Mouse (Mus musculus): ENCODE data around the gene Ldlrad2. TPM values are rescaled to one million over a fixed set of nuclear protein-coding genes. Genes with fewer than 3 reads are reported as not detected.

Ldlrad2 gene
- polyA plus RNA-seq, 1 experiment from 2014 or later: not detected

DNA sequence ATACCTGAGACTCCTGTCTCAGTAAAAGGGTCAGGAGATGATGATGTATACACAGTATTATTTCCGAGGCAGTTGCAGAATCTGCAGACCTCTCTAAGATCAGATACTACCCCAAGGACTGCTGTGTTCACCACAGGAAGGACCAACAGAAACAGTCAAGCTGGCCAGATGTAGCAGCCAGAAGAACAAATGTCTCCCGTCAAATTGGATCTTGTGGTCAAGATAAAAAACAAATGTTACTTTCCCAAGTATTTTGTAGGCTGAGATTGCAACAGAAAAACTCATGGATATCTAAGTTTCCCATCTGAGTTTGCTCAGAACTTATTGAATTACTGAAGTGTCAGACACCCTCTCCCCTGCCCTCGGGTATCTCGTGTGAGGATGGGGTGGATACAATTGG lies 5.4 kb upstream of the Ldlrad2 start:
- WGBS: 54% methylated on average over 4 of the region's 4 CpGs
- no peaks in the 10 kb centered on the region for H3K36me3 ChIP-seq (ENCODE audit: control insufficient read depth, insufficient read depth, low read length)
- H3K4me3 ChIP-seq (ENCODE audit: low read depth, low read length): no peak overlapping the region
- DNase-seq (ENCODE audit: low spot score) (no peak), ATAC-seq (replicated peaks; ENCODE audit: low FRiP score) (no peak)
- H3K4me1 ChIP-seq (replicated peaks; ENCODE audit: control insufficient read depth, insufficient read depth, low read length): no peaks in the 10 kb centered on the region
- no peaks in the 10 kb centered on the region; the same call in 1 of the 2 replicates for H3K27me3 ChIP-seq (ENCODE audit: control insufficient read depth, insufficient read depth, low read length)
- H3K9me3 ChIP-seq (ENCODE audit: control insufficient read depth, low read length): no peaks in the 10 kb centered on the region
- H3K4me2 ChIP-seq (ENCODE audit: low read depth, low read length, severe bottlenecking): no peak overlapping the region
- no peak overlapping the region for H3K9ac ChIP-seq (ENCODE audit: low read length)
- no peak overlapping the region for H3K27ac ChIP-seq (ENCODE audit: low read depth, low read length)

DNA sequence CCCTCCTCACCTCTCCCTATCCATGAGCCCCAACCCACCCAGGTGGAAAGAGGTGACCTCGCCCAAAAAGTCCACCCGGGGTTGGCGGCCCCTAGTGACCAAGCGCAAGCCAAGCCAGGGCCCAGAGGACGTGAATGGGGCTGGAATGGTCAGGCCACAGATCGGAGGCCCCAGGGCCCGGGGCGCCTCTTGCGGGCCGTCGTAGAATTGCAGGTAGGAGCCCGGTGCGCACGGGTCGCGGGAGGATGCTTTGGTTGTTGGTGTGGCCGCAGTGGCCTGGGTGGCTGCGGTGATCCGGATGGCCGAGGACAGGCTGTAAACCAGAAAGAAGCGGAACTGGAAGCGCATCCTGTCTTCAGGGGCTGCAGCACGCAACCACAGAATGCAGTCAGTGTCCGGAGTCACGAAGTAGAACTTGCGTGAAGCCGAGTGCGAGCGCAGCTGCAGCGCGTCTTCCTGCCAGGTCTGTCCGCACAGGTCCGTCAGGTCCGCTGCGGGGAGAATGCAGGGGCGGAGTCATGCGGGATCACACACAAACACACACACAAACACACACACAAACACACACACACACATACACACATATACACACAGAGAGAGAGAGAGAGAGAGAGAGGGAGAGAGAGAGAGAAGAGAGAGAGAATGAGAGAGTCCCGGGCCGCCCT lies 3.9 kb upstream of the Ldlrad2 start:
- DNase-seq (ENCODE audit: low spot score) (peak; percentile 87), ATAC-seq (replicated peaks; ENCODE audit: low FRiP score) (peak; percentile 46; the same call in 1 of the 2 replicates)
- H3K9ac ChIP-seq (ENCODE audit: low read length): peak overlapping the region; percentile 29; the same call in 1 of the 2 replicates
- peak overlapping the region; percentile 64 for H3K4me2 ChIP-seq (ENCODE audit: low read depth, low read length, severe bottlenecking)
- H3K4me1 ChIP-seq (replicated peaks; ENCODE audit: control insufficient read depth, insufficient read depth, low read length): no peaks in the 10 kb centered on the region
- 4% methylated on average over 39 of the region's 39 CpGs for WGBS
- H3K9me3 ChIP-seq (ENCODE audit: control insufficient read depth, low read length): no peaks in the 10 kb centered on the region
- H3K27ac ChIP-seq (ENCODE audit: low read depth, low read length): no peak overlapping the region
- H3K36me3 ChIP-seq (ENCODE audit: control insufficient read depth, insufficient read depth, low read length): no peaks in the 10 kb centered on the region
- peak overlapping the region; percentile 27 for H3K4me3 ChIP-seq (ENCODE audit: low read depth, low read length)
- H3K27me3 ChIP-seq (ENCODE audit: control insufficient read depth, insufficient read depth, low read length): no peaks in the 10 kb centered on the region; the same call in 1 of the 2 replicates

DNA sequence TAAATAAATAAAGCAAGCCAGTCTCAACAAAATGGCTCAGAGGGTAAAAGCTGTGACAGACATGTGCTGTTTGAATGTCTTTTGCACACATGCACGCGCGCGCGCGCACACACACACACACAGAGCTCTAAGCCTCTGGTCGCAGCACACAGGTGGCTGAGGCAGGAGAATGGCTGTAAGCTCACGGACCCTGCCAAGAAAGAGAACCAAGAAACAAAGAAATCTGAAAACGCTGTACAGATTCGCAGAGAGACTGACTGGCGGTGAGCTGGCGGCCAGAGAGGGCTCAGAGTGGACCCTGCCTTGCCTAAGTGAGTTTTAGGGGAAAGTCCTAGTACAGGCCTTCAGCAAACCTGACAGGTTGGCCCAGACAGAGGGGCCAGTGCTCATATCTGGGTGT lies 3.1 kb upstream of the Ldlrad2 start:
- no peaks in the 10 kb centered on the region; the same call in 1 of the 2 replicates for H3K27me3 ChIP-seq (ENCODE audit: control insufficient read depth, insufficient read depth, low read length)
- DNase-seq (ENCODE audit: low spot score) (peak; percentile 53), ATAC-seq (replicated peaks; ENCODE audit: low FRiP score) (no peak)
- no peak overlapping the region for H3K9ac ChIP-seq (ENCODE audit: low read length)
- H3K27ac ChIP-seq (ENCODE audit: low read depth, low read length): no peak overlapping the region
- H3K4me3 ChIP-seq (ENCODE audit: low read depth, low read length): no peak overlapping the region
- WGBS: 95% methylated on average over 12 of the region's 12 CpGs
- H3K36me3 ChIP-seq (ENCODE audit: control insufficient read depth, insufficient read depth, low read length): no peaks in the 10 kb centered on the region
- no peak overlapping the region for H3K4me2 ChIP-seq (ENCODE audit: low read depth, low read length, severe bottlenecking)
- H3K9me3 ChIP-seq (ENCODE audit: control insufficient read depth, low read length): no peaks in the 10 kb centered on the region
- no peaks in the 10 kb centered on the region for H3K4me1 ChIP-seq (replicated peaks; ENCODE audit: control insufficient read depth, insufficient read depth, low read length)

DNA sequence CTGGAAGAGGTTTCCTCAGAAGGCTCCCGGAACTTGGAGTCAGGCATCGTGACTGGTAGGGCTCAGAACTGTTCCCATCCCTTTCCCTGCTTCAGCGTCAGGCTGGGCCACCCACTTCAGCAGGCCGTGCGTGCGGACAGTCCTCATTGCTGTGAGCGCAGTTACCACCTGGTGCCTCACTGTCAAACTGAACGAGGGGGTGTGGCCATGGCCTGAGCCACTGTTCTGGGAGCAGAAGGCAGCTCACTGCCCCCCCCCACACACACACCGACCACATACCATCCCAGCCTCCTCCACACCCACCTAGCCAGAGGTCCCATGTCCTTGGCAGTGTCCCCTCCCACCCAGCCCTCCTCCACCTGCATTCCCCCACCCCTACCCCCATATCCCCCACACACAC lies 4.5 kb downstream of the Ldlrad2 start:
- Histone ChIP-seq H3K4me3 (ENCODE audit: low read depth, low read length) (no peak overlapping the region), H3K9me3 (ENCODE audit: control insufficient read depth, low read length) (no peaks in the 10 kb centered on the region), H3K4me2 (ENCODE audit: low read depth, low read length, severe bottlenecking) (no peak overlapping the region), H3K27me3 (ENCODE audit: control insufficient read depth, insufficient read depth, low read length) (no peaks in the 10 kb centered on the region), H3K4me1 (replicated peaks; ENCODE audit: control insufficient read depth, insufficient read depth, low read length) (no peaks in the 10 kb centered on the region), H3K27ac (ENCODE audit: low read depth, low read length) (no peak overlapping the region), H3K36me3 (ENCODE audit: control insufficient read depth, insufficient read depth, low read length) (no peaks in the 10 kb centered on the region), H3K9ac (ENCODE audit: low read length) (no peak overlapping the region)
- WGBS: 85% methylated on average over 9 of the region's 9 CpGs
- DNase-seq (ENCODE audit: low spot score) (no peak), ATAC-seq (replicated peaks; ENCODE audit: low FRiP score) (no peak)

DNA sequence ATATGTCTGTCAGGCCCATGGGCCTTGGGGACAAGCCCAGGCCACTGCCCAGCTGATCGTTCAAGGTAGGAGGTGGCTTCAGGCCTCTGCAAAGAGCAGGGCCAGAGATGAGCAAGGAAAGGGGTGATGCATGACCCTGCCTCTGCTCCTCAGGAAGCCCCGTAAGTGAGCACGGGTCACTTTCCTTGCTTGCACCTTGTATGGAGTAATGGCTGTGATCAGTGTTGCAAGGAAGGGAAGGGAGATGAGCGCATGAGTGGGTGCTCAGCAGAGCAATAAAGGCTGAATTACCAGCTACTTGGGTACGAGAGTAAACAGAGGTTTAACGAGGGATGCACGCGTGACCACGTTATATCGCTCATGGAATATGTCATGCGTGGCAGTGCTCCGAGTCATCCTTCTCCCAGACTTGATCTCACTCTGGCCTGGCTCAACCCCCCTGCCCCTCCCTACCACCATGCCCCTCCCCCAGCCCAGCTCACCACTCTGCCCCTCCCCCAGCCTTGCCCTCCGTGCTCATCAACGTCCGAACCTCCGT lies 17.6 kb downstream of the Ldlrad2 start:
- H3K4me2 ChIP-seq (ENCODE audit: low read depth, low read length, severe bottlenecking): no peak overlapping the region
- no peaks in the 10 kb centered on the region for H3K9me3 ChIP-seq (ENCODE audit: control insufficient read depth, low read length)
- no peak overlapping the region for H3K9ac ChIP-seq (ENCODE audit: low read length)
- no peak for DNase-seq (ENCODE audit: low spot score)
- ATAC-seq (replicated peaks; ENCODE audit: low FRiP score): no peak
- no peak overlapping the region for H3K27ac ChIP-seq (ENCODE audit: low read depth, low read length)
- no peaks in the 10 kb centered on the region for H3K4me1 ChIP-seq (replicated peaks; ENCODE audit: control insufficient read depth, insufficient read depth, low read length)
- no peaks in the 10 kb centered on the region; the same call in 1 of the 2 replicates for H3K36me3 ChIP-seq (ENCODE audit: control insufficient read depth, insufficient read depth, low read length)
- H3K4me3 ChIP-seq (ENCODE audit: low read depth, low read length): no peak overlapping the region
- no peaks in the 10 kb centered on the region for H3K27me3 ChIP-seq (ENCODE audit: control insufficient read depth, insufficient read depth, low read length)
- WGBS: 91% methylated on average over 16 of the region's 16 CpGs

DNA sequence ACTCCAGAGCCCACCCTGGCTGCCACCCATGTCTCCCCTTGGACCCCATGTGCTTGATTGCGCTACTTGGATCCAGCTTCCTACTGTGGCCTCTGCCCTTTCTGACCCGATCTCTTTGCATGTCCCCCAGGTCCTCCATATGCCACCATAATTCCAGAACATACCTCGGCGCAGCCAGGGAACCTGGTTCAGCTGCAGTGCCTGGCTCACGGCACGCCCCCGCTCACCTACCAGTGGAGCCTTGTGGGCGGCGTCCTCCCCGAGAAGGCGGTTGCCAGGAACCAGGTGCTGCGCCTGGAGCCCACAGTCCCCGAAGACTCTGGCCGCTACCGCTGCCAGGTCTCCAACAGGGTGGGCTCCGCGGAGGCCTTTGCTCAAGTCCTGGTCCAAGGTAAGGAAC lies 20.9 kb downstream of the Ldlrad2 start:
- no peak overlapping the region for H3K4me3 ChIP-seq (ENCODE audit: low read depth, low read length)
- H3K4me2 ChIP-seq (ENCODE audit: low read depth, low read length, severe bottlenecking): no peak overlapping the region
- DNase-seq (ENCODE audit: low spot score) (no peak), ATAC-seq (replicated peaks; ENCODE audit: low FRiP score) (no peak)
- no peak overlapping the region for H3K9ac ChIP-seq (ENCODE audit: low read length)
- H3K9me3 ChIP-seq (ENCODE audit: control insufficient read depth, low read length): no peaks in the 10 kb centered on the region
- 96% methylated on average over 17 of the region's 17 CpGs for WGBS
- no peaks in the 10 kb centered on the region; the same call in 1 of the 2 replicates for H3K36me3 ChIP-seq (ENCODE audit: control insufficient read depth, insufficient read depth, low read length)
- H3K27ac ChIP-seq (ENCODE audit: low read depth, low read length): no peak overlapping the region
- no peaks in the 10 kb centered on the region for H3K4me1 ChIP-seq (replicated peaks; ENCODE audit: control insufficient read depth, insufficient read depth, low read length)
- H3K27me3 ChIP-seq (ENCODE audit: control insufficient read depth, insufficient read depth, low read length): no peaks in the 10 kb centered on the region

DNA sequence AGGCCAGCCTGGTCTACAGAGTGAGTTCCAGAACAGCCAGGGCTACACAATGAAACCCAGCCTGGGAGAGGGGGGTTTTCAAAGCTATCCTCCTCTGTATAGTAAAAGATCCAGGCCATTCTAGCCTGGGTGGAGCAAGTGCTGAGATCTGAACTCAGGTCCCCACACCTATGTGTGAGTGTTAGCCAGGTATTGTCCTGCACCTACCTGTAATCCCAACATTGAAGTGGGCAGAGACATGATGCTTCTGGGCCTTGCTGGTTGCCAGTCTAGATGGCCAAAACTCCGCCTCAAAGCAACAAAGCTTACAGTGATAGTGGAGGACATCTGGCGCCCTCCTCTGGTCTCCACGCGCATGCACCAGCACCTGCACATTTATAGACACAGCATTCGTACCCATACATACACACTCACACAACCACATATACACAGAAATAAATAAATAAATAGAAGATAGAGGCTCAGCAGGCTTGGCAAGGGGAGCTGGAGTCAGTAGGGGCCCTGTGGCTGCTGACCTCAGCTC lies 28.3 kb downstream of the Ldlrad2 start:
- WGBS: 80% methylated on average over 5 of the region's 5 CpGs
- no peak for ATAC-seq (replicated peaks; ENCODE audit: low FRiP score)
- H3K27ac ChIP-seq (ENCODE audit: low read depth, low read length): no peak overlapping the region

DNA sequence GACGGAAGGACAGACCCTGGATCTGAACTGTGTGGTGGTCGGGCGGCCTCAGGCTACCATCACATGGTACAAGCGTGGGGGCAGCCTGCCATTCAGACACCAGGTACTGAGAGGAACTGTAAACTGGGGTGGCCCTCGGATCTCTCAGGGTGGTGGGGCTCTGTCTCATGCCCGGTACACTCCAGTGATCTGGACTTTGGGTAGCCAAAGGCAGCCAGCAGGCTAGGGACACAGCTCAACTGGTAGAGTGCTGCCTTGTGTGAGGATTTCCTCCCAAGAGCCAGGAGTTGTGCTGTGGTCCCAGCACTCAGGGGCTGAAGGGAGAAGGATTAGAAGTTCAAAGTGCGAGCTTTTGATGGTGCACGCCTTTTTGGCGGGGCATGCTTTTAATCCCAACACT lies 28.8 kb downstream of the Ldlrad2 start:
- Histone ChIP-seq H3K36me3 (ENCODE audit: control insufficient read depth, insufficient read depth, low read length) (no peaks in the 10 kb centered on the region), H3K9ac (ENCODE audit: low read length) (no peak overlapping the region), H3K9me3 (ENCODE audit: control insufficient read depth, low read length) (no peaks in the 10 kb centered on the region)

More for the DNA sequence above, 28.3 kb downstream of the Ldlrad2 start:
- Histone ChIP-seq H3K4me3 (ENCODE audit: low read depth, low read length) (no peak overlapping the region), H3K9ac (ENCODE audit: low read length) (no peak overlapping the region), H3K9me3 (ENCODE audit: control insufficient read depth, low read length) (no peaks in the 10 kb centered on the region), H3K4me1 (replicated peaks; ENCODE audit: control insufficient read depth, insufficient read depth, low read length) (no peaks in the 10 kb centered on the region), H3K36me3 (ENCODE audit: control insufficient read depth, insufficient read depth, low read length) (no peaks in the 10 kb centered on the region), H3K4me2 (ENCODE audit: low read depth, low read length, severe bottlenecking) (no peak overlapping the region), H3K27me3 (ENCODE audit: control insufficient read depth, insufficient read depth, low read length) (no peaks in the 10 kb centered on the region)
- peak; percentile 70 for DNase-seq (ENCODE audit: low spot score)

DNA sequence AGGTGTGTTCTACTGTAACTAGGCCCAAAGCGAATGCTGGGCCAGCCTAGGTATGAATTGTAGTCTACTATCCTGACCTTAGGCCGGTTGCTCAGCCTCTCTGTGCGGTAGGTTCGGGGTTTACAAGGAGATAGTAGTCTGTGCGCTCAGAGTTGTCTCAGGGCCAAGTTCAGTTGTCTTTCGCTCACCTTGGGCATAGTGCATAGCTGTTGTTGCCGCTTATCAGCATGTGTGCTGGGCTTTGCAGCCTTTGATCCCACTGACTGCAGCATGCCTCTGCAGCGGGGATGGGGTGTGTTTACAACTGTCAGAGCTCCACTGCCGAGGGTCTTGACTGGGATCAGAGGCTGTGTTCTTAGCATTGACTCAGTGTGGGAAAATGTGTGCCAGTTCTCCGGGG lies 31.4 kb downstream of the Ldlrad2 start:
- ATAC-seq (replicated peaks; ENCODE audit: low FRiP score) (no peak), DNase-seq (ENCODE audit: low spot score) (no peak)
- H3K4me3 ChIP-seq (ENCODE audit: low read depth, low read length): no peak overlapping the region
- no peak overlapping the region for H3K4me2 ChIP-seq (ENCODE audit: low read depth, low read length, severe bottlenecking)
- 93% methylated on average over 10 of the region's 10 CpGs for WGBS
- H3K9me3 ChIP-seq (ENCODE audit: control insufficient read depth, low read length): no peaks in the 10 kb centered on the region
- no peaks in the 10 kb centered on the region for H3K4me1 ChIP-seq (replicated peaks; ENCODE audit: control insufficient read depth, insufficient read depth, low read length)
- no peaks in the 10 kb centered on the region for H3K36me3 ChIP-seq (ENCODE audit: control insufficient read depth, insufficient read depth, low read length)
- no peak overlapping the region for H3K9ac ChIP-seq (ENCODE audit: low read length)
- no peaks in the 10 kb centered on the region for H3K27me3 ChIP-seq (ENCODE audit: control insufficient read depth, insufficient read depth, low read length)
- no peak overlapping the region for H3K27ac ChIP-seq (ENCODE audit: low read depth, low read length)

More for the DNA sequence above, 28.8 kb downstream of the Ldlrad2 start:
- ATAC-seq (replicated peaks; ENCODE audit: low FRiP score) (no peak), DNase-seq (ENCODE audit: low spot score) (no peak)
- WGBS: 96% methylated on average over 9 of the region's 9 CpGs
- no peaks in the 10 kb centered on the region for H3K27me3 ChIP-seq (ENCODE audit: control insufficient read depth, insufficient read depth, low read length)
- no peak overlapping the region for H3K27ac ChIP-seq (ENCODE audit: low read depth, low read length)
- no peaks in the 10 kb centered on the region for H3K4me1 ChIP-seq (replicated peaks; ENCODE audit: control insufficient read depth, insufficient read depth, low read length)
- no peak overlapping the region for H3K4me2 ChIP-seq (ENCODE audit: low read depth, low read length, severe bottlenecking)
- no peak overlapping the region for H3K4me3 ChIP-seq (ENCODE audit: low read depth, low read length)
